Mouse (Mus musculus): ENCODE measurements at regions not wholly inside any gene's neighbourhood (a gene's known extent, or its start where the extent isn't known, plus 50 kb on each side); places are given as distances from the start of the nearest gene placed in this dataset.
A peak's percentile ranks its signal among the peaks of the same experiment; 100 is the strongest.

GRCm38 (mm10) chr16:23780440-23781231, 110.1 kb downstream of the Sst start:
- Histone ChIP-seq H3K4me3 (ENCODE audit: low read length) (no peak overlapping the region), H3K9me3 (ENCODE audit: control insufficient read depth, low read length) (no peaks in the 10 kb centered on the region), H3K9ac (ENCODE audit: low read depth, low read length) (no peak overlapping the region), H3K36me3 (ENCODE audit: control insufficient read depth, insufficient read depth, low read length) (no peaks in the 10 kb centered on the region), H3K27ac (ENCODE audit: low read depth, low read length) (no peak overlapping the region), H3K4me1 (ENCODE audit: control insufficient read depth, insufficient read depth, low read depth, low read length) (no peaks in the 10 kb centered on the region), H3K4me2 (ENCODE audit: low read length) (no peak overlapping the region), H3K27me3 (replicated peaks; ENCODE audit: control insufficient read depth, insufficient read depth, low read length) (no peaks in the 10 kb centered on the region)
- peak; percentile 60 for ATAC-seq
- WGBS: 60% methylated on average over 14 of the region's 14 CpGs

- 65% methylated on average over 4 of the region's 4 CpGs for WGBS
- H3K4me3 ChIP-seq (ENCODE audit: low read length): no peak overlapping the region
- no peaks in the 10 kb centered on the region for H3K36me3 ChIP-seq (ENCODE audit: control insufficient read depth, insufficient read depth, low read length)
- H3K4me2 ChIP-seq (ENCODE audit: low read length): no peak overlapping the region
- no peak overlapping the region for H3K9ac ChIP-seq (ENCODE audit: low read depth, low read length)
- no peaks in the 10 kb centered on the region for H3K27me3 ChIP-seq (replicated peaks; ENCODE audit: control insufficient read depth, insufficient read depth, low read length)
- no peak overlapping the region for H3K27ac ChIP-seq (ENCODE audit: low read depth, low read length)
- no peaks in the 10 kb centered on the region for H3K4me1 ChIP-seq (ENCODE audit: control insufficient read depth, insufficient read depth, low read depth, low read length)
- ATAC-seq: no peak
- H3K9me3 ChIP-seq (ENCODE audit: control insufficient read depth, low read length): no peaks in the 10 kb centered on the region
These were observed 112.9 kb downstream of the Sst start for GRCm38 (mm10) chr16:23777894-23778293.

DNA sequence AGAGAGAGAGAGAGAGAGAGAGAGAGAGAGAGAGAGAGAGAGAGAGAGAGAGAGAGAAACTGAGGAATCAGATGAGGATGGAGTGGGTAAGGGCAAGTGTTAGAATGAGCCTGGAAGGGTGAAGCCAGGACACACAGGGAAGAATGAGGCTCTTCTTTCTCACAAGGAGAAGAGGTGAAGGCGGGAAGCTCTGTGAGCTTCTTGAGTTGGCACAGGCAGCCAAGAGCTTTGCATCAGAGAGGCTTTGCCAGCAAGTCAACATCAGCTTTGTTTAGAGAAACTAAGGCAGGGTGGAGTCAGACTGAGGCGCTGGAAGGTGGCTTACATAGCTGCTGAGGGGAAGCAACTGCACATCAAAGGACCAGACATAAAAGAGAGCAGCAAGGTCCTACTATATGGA, 113.7 kb downstream of the Sst start:
- WGBS: 63% methylated on average over 2 of the region's 2 CpGs
- Histone ChIP-seq H3K27ac (ENCODE audit: low read depth, low read length) (no peak overlapping the region), H3K4me2 (ENCODE audit: low read length) (no peak overlapping the region), H3K36me3 (ENCODE audit: control insufficient read depth, insufficient read depth, low read length) (no peaks in the 10 kb centered on the region), H3K27me3 (replicated peaks; ENCODE audit: control insufficient read depth, insufficient read depth, low read length) (no peaks in the 10 kb centered on the region), H3K4me3 (ENCODE audit: low read length) (no peak overlapping the region), H3K4me1 (ENCODE audit: control insufficient read depth, insufficient read depth, low read depth, low read length) (no peaks in the 10 kb centered on the region), H3K9ac (ENCODE audit: low read depth, low read length) (no peak overlapping the region), H3K9me3 (ENCODE audit: control insufficient read depth, low read length) (no peaks in the 10 kb centered on the region)
- ATAC-seq: no peak

DNA sequence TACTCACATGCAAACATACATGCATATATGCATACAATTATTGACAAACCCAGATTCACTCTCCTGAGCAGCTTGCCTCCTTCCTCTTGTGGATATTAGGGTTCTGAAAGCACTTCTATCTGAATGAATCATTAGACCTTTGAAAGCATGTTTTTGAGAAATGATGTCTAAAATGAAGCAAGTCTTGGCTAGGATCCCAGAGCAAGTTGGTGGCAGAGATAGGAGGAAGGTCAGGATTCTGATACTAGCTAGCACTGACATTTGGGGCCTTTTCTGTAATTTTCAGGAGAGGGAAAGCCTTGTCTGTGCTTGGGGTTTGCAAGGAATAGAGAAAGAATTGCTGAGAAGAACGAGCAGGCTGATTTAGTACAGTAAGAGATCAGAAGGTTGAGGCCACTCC, 114.3 kb downstream of the Sst start:
- Histone ChIP-seq H3K4me1 (ENCODE audit: control insufficient read depth, insufficient read depth, low read depth, low read length) (no peaks in the 10 kb centered on the region), H3K9me3 (ENCODE audit: control insufficient read depth, low read length) (no peaks in the 10 kb centered on the region), H3K4me2 (ENCODE audit: low read length) (no peak overlapping the region), H3K27me3 (replicated peaks; ENCODE audit: control insufficient read depth, insufficient read depth, low read length) (no peaks in the 10 kb centered on the region), H3K36me3 (ENCODE audit: control insufficient read depth, insufficient read depth, low read length) (no peaks in the 10 kb centered on the region), H3K4me3 (ENCODE audit: low read length) (no peak overlapping the region), H3K27ac (ENCODE audit: low read depth, low read length) (no peak overlapping the region), H3K9ac (ENCODE audit: low read depth, low read length) (no peak overlapping the region)
- 55% methylated on average over 1 of the region's 1 CpGs for WGBS
- ATAC-seq: no peak

DNA sequence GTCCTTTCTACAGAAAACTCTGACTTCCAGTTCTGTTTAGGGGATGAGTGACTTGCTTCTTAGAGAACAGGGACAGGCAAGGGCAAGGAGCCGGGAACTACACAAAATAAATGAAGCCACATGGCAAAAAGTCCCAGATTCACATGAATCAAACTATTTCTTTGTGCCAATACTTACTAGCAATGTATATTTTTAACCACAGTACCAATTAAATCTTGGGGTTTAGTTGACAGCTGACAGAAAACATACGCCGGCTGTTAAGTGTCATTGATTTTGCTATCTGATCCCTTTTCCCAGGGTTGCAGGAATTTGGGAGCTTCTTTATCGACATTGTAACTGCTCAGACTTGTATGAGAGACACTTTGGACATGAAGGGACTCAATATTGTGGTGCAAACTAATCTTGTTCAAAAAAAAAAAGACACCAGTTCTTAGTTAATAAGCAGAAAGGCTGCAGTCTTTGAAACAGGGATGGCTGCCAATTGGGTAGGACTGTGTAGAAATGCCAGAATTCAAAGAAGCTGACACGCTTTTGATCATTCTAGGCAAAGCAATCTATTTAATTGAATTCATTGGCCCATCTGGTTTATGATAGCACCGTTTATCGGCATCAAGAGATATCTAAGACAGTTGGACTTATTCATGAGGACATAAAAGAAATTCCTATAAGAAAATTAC, 132.5 kb downstream of the Sst start:
- H3K36me3 ChIP-seq (ENCODE audit: control insufficient read depth, insufficient read depth, low read length): no peaks in the 10 kb centered on the region
- 73% methylated on average over 7 of the region's 7 CpGs for WGBS
- no peaks in the 10 kb centered on the region for H3K27me3 ChIP-seq (replicated peaks; ENCODE audit: control insufficient read depth, insufficient read depth, low read length)
- H3K4me3 ChIP-seq (ENCODE audit: low read length): no peak overlapping the region
- no peak overlapping the region for H3K4me2 ChIP-seq (ENCODE audit: low read length)
- H3K9me3 ChIP-seq (ENCODE audit: control insufficient read depth, low read length): no peaks in the 10 kb centered on the region
- H3K4me1 ChIP-seq (ENCODE audit: control insufficient read depth, insufficient read depth, low read depth, low read length): no peaks in the 10 kb centered on the region
- no peak overlapping the region for H3K9ac ChIP-seq (ENCODE audit: low read depth, low read length)
- ATAC-seq: no peak
- H3K27ac ChIP-seq (ENCODE audit: low read depth, low read length): no peak overlapping the region

DNA sequence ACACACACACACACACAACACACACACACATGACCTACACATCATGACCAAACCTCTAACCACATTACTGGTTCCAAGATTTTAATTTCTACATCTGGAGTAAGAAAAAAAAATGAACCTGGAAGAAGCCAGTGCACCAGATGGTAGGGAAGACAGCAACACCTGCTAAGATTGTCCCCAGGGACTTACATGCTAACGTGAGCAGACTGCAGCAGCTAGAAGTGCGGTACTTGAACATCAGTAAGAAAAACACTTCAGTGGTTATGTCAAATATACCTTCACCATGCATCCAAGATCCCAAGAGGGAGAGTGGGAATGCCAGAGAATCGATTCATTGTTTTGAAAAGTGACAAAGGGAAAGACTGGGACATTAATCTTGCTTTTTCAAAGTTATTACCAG, 153.7 kb downstream of the Sst start:
- H3K27ac ChIP-seq (ENCODE audit: low read depth, low read length): no peak overlapping the region
- no peak overlapping the region for H3K4me2 ChIP-seq (ENCODE audit: low read length)
- no peak overlapping the region for H3K9ac ChIP-seq (ENCODE audit: low read depth, low read length)
- H3K36me3 ChIP-seq (ENCODE audit: control insufficient read depth, insufficient read depth, low read length): no peaks in the 10 kb centered on the region
- WGBS: 36% methylated on average over 3 of the region's 3 CpGs
- H3K4me3 ChIP-seq (ENCODE audit: low read length): no peak overlapping the region
- peak; percentile 20; the same call in 1 of the 2 replicates for ATAC-seq
- H3K27me3 ChIP-seq (replicated peaks; ENCODE audit: control insufficient read depth, insufficient read depth, low read length): no peaks in the 10 kb centered on the region
- no peaks in the 10 kb centered on the region for H3K9me3 ChIP-seq (ENCODE audit: control insufficient read depth, low read length)
- no peaks in the 10 kb centered on the region for H3K4me1 ChIP-seq (ENCODE audit: control insufficient read depth, insufficient read depth, low read depth, low read length)

DNA sequence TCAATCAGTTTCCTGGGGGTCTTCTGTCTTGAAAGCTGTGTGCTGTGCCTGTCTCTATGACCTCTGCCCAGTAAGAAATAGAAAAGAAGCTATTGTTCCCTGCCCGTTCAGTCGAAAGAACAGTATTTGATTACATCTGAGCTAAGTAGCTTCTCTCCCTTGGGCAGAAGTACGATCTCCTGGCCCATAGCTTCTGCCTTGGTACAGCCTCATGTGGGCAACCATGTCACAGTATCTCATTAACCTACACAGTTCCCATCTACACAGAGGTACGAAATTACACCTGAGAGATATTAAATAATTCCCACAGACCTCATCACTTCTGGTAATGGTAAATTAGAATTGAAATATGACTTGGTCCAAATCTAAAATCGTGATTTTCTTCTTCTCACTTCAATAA, 155.0 kb downstream of the Sst start:
- 32% methylated on average over 5 of the region's 5 CpGs for WGBS
- Histone ChIP-seq H3K4me1 (ENCODE audit: control insufficient read depth, insufficient read depth, low read depth, low read length) (no peaks in the 10 kb centered on the region), H3K9ac (ENCODE audit: low read depth, low read length) (no peak overlapping the region), H3K4me2 (ENCODE audit: low read length) (no peak overlapping the region), H3K27ac (ENCODE audit: low read depth, low read length) (no peak overlapping the region), H3K4me3 (ENCODE audit: low read length) (no peak overlapping the region), H3K36me3 (ENCODE audit: control insufficient read depth, insufficient read depth, low read length) (no peaks in the 10 kb centered on the region), H3K27me3 (replicated peaks; ENCODE audit: control insufficient read depth, insufficient read depth, low read length) (no peaks in the 10 kb centered on the region), H3K9me3 (ENCODE audit: control insufficient read depth, low read length) (no peaks in the 10 kb centered on the region)
- ATAC-seq: peak; percentile 63

- ATAC-seq: no peak
- Histone ChIP-seq H3K9me3 (ENCODE audit: control insufficient read depth, low read length) (no peaks in the 10 kb centered on the region), H3K9ac (ENCODE audit: low read depth, low read length) (no peak overlapping the region), H3K27ac (ENCODE audit: low read depth, low read length) (no peak overlapping the region), H3K27me3 (replicated peaks; ENCODE audit: control insufficient read depth, insufficient read depth, low read length) (no peaks in the 10 kb centered on the region), H3K36me3 (ENCODE audit: control insufficient read depth, insufficient read depth, low read length) (no peaks in the 10 kb centered on the region), H3K4me3 (ENCODE audit: low read length) (no peak overlapping the region), H3K4me1 (ENCODE audit: control insufficient read depth, insufficient read depth, low read depth, low read length) (no peaks in the 10 kb centered on the region), H3K4me2 (ENCODE audit: low read length) (no peak overlapping the region)
- WGBS: 79% methylated on average over 4 of the region's 4 CpGs
These were observed 164.2 kb downstream of the Sst start for GRCm38 (mm10) chr16:23726562-23726961.

- H3K9me3 ChIP-seq (ENCODE audit: control insufficient read depth, low read length): peaks cover 3% of the 10 kb centered on the region
- H3K27me3 ChIP-seq (replicated peaks; ENCODE audit: control insufficient read depth, insufficient read depth, low read length): no peaks in the 10 kb centered on the region
- no peak overlapping the region for H3K9ac ChIP-seq (ENCODE audit: low read depth, low read length)
- no peaks in the 10 kb centered on the region for H3K36me3 ChIP-seq (ENCODE audit: control insufficient read depth, insufficient read depth, low read length)
- H3K4me1 ChIP-seq (ENCODE audit: control insufficient read depth, insufficient read depth, low read depth, low read length): no peaks in the 10 kb centered on the region
- H3K4me2 ChIP-seq (ENCODE audit: low read length): no peak overlapping the region
- ATAC-seq: no peak
- H3K27ac ChIP-seq (ENCODE audit: low read depth, low read length): no peak overlapping the region
- no peak overlapping the region for H3K4me3 ChIP-seq (ENCODE audit: low read length)
These were observed 169.0 kb downstream of the Sst start for GRCm38 (mm10) chr16:23721745-23722144.

Measured in hindbrain, embryonic 16.5 days (tissue).